Mouse (Mus musculus): ENCODE measurements around the gene Ywhag. TPM values are rescaled to one million over a fixed set of nuclear protein-coding genes. Genes with fewer than 3 reads are reported as not detected.

The Ywhag gene
- polyA plus RNA-seq, 1 experiment from 2014 or later: 144 TPM

DNA sequence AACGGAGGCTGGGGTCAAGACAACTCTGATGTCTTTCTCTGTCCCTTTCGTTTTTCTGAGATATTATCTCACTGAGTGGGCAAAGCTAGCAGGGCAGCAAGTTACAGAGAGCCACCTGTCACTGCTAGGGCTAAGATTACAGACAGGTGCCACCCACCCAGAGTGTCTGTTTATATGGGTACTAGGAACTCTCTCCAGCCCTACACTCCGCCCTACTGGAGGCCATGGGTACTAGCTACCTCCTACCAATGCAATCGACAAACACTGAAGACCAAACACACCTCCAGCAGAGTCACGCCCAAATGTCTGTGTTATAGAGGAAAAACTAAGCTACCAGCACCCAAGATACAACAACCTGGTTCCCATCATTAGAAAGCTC lies 16.4 kb downstream of the Ywhag start:
- H3K9me3 ChIP-seq (ENCODE audit: control insufficient read depth, low read length): no peaks in the 10 kb centered on the region; the same call in 1 of the 2 replicates
- peaks cover 8% of the 10 kb centered on the region; the same call in 1 of the 2 replicates for H3K4me1 ChIP-seq (ENCODE audit: control insufficient read depth, insufficient read depth, low read length)
- peaks cover 5% of the 10 kb centered on the region; the same call in 1 of the 2 replicates for H3K36me3 ChIP-seq (ENCODE audit: control insufficient read depth, insufficient read depth, low read length)
- no peak overlapping the region for H3K9ac ChIP-seq (ENCODE audit: low read depth, low read length)
- H3K27ac ChIP-seq (ENCODE audit: low read length): no peak overlapping the region
- H3K27me3 ChIP-seq (replicated peaks; ENCODE audit: control insufficient read depth, insufficient read depth, low read length): no peaks in the 10 kb centered on the region
- H3K4me3 ChIP-seq (ENCODE audit: low read length): no peak overlapping the region
- H3K4me2 ChIP-seq (ENCODE audit: low read depth, low read length): no peak overlapping the region
- WGBS: 88% methylated on average over 5 of the region's 5 CpGs
- no peak for ATAC-seq

DNA sequence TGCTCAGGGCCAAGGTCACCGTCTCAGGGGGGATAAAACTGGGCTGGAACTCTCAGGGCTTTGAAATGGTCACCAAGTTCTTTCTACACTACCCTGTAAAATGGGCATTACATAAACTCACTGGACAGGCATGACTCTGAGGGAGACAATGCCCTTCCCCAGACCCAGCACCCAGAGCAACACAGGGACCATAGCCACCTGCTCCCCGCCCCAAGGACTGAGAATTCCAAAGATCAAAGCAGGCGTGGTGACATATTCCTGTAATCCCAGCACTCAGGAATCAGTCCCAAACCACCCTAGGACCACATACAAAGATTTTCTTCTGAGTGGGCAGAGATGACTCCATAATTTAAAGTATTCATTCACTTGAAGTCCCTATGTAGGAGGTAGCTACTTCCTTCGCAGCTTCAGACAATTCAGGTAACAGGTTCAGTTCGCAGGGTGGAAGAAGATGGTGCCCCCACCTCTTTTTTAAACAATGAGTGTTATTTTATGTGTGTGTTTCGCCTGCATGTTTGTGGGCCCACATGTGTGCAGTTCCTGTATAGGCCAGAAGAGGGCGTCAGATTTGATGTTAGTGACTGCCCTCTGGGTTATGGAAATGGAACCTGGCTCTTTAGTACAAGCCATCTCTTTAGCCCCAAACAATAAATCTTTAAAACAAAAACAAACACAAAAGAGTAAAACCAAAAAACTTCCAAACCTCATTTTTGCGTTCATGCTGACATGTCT lies 16.9 kb downstream of the Ywhag start:
- no peak for ATAC-seq
- peaks cover 8% of the 10 kb centered on the region; the same call in 1 of the 2 replicates for H3K4me1 ChIP-seq (ENCODE audit: control insufficient read depth, insufficient read depth, low read length)
- H3K9ac ChIP-seq (ENCODE audit: low read depth, low read length): no peak overlapping the region
- no peak overlapping the region for H3K4me2 ChIP-seq (ENCODE audit: low read depth, low read length)
- H3K4me3 ChIP-seq (ENCODE audit: low read length): no peak overlapping the region
- no peaks in the 10 kb centered on the region; the same call in 1 of the 2 replicates for H3K9me3 ChIP-seq (ENCODE audit: control insufficient read depth, low read length)
- H3K36me3 ChIP-seq (ENCODE audit: control insufficient read depth, insufficient read depth, low read length): peaks cover 5% of the 10 kb centered on the region; the same call in 1 of the 2 replicates
- no peaks in the 10 kb centered on the region for H3K27me3 ChIP-seq (replicated peaks; ENCODE audit: control insufficient read depth, insufficient read depth, low read length)
- H3K27ac ChIP-seq (ENCODE audit: low read length): no peak overlapping the region
- WGBS: 91% methylated on average over 8 of the region's 8 CpGs

DNA sequence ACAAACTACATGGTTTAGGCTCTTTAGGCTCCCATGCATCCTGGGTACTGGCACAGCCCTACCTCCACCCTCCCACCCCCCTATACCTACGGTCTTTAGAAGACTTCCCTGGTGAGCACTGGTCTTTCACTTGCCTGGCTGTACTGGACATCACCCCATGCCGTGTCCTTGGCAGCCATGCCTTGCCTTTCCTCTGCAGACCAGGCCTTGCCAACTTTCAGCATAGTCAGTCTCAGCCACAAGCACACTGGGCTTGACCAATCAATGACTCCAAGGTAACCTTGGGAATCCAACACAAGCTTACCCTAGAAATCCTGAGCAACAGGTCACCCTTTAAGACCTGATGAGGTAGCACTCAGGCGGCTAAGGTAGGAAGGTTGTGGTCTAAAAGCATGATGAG lies 17.8 kb downstream of the Ywhag start:
- Histone ChIP-seq H3K4me2 (ENCODE audit: low read depth, low read length) (no peak overlapping the region), H3K4me1 (ENCODE audit: control insufficient read depth, insufficient read depth, low read length) (peaks cover 8% of the 10 kb centered on the region; the same call in 1 of the 2 replicates), H3K36me3 (ENCODE audit: control insufficient read depth, insufficient read depth, low read length) (peaks cover 5% of the 10 kb centered on the region; the same call in 1 of the 2 replicates), H3K27me3 (replicated peaks; ENCODE audit: control insufficient read depth, insufficient read depth, low read length) (no peaks in the 10 kb centered on the region), H3K27ac (ENCODE audit: low read length) (no peak overlapping the region), H3K9me3 (ENCODE audit: control insufficient read depth, low read length) (no peaks in the 10 kb centered on the region; the same call in 1 of the 2 replicates), H3K9ac (ENCODE audit: low read depth, low read length) (no peak overlapping the region), H3K4me3 (ENCODE audit: low read length) (no peak overlapping the region)
- ATAC-seq: 0 out of 2 replicates have a peak, but pooled peaks have one; percentile 9
- 80% methylated on average over 3 of the region's 3 CpGs for WGBS

DNA sequence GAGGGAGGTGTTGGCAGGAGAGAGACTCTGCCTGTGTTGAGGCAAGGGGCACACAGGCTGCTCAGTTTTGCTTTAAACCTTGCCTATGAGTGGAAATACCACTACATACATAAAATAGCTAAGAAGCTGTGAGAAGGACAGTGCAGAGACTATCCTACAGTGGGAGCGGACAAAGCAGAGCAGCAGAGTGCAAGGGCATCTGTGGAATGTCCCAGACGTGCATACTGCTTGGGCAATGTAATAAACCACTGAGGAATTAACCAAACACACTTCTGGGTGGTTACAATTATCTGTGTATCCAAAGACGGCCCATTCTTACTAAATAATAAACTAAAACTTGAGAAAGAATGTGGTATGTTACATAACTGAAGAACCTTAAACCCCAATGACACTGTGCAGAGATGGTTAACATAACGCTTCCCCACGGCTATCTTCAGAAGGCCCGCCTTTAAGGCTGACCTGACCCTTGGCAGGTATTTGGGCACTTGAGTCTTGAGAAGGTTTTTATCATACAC lies 18.3 kb downstream of the Ywhag start:
- no peaks in the 10 kb centered on the region for H3K27me3 ChIP-seq (replicated peaks; ENCODE audit: control insufficient read depth, insufficient read depth, low read length)
- ATAC-seq: peak; percentile 32; the same call in 1 of the 2 replicates
- H3K4me3 ChIP-seq (ENCODE audit: low read length): no peak overlapping the region
- no peak overlapping the region for H3K4me2 ChIP-seq (ENCODE audit: low read depth, low read length)
- H3K36me3 ChIP-seq (ENCODE audit: control insufficient read depth, insufficient read depth, low read length): peaks cover 6% of the 10 kb centered on the region
- no peak overlapping the region for H3K9ac ChIP-seq (ENCODE audit: low read depth, low read length)
- H3K4me1 ChIP-seq (ENCODE audit: control insufficient read depth, insufficient read depth, low read length): peaks cover 8% of the 10 kb centered on the region; the same call in 1 of the 2 replicates
- H3K27ac ChIP-seq (ENCODE audit: low read length): no peak overlapping the region
- H3K9me3 ChIP-seq (ENCODE audit: control insufficient read depth, low read length): no peaks in the 10 kb centered on the region; the same call in 1 of the 2 replicates
- WGBS: 59% methylated on average over 6 of the region's 6 CpGs

- Histone ChIP-seq H3K4me3 (ENCODE audit: low read length) (no peak overlapping the region), H3K9ac (ENCODE audit: low read depth, low read length) (no peak overlapping the region), H3K4me1 (ENCODE audit: control insufficient read depth, insufficient read depth, low read length) (peaks cover 8% of the 10 kb centered on the region; the same call in 1 of the 2 replicates), H3K9me3 (ENCODE audit: control insufficient read depth, low read length) (no peaks in the 10 kb centered on the region; the same call in 1 of the 2 replicates), H3K4me2 (ENCODE audit: low read depth, low read length) (no peak overlapping the region), H3K27me3 (replicated peaks; ENCODE audit: control insufficient read depth, insufficient read depth, low read length) (no peaks in the 10 kb centered on the region), H3K36me3 (ENCODE audit: control insufficient read depth, insufficient read depth, low read length) (peaks cover 14% of the 10 kb centered on the region), H3K27ac (ENCODE audit: low read length) (no peak overlapping the region)
- no peak for ATAC-seq
- WGBS: 78% methylated on average over 6 of the region's 6 CpGs
Measured at GRCm38 (mm10) chr5:135914156-135914555, 20.3 kb downstream of the Ywhag start.

DNA sequence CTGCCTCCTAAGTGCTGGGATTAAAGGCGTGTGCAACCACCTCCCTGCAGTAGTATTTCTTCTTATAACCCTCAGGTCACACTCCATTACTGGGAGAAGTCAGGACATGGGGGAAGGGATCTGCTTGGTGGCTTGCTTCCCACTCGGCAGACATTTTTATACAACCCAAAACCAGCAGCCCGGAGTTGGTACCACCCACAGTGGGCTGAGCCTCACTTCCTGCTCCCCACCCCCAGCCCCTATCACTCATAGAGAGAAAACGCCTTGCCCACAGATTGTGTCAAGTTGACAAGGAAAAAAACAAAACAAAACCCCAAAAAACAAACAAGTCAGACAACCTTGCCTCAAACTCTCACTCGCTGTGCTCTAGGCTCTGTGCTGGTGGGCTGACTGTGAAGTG lies 21.2 kb downstream of the Ywhag start:
- Histone ChIP-seq H3K4me3 (ENCODE audit: low read length) (no peak overlapping the region), H3K36me3 (ENCODE audit: control insufficient read depth, insufficient read depth, low read length) (peaks cover 18% of the 10 kb centered on the region), H3K4me2 (ENCODE audit: low read depth, low read length) (no peak overlapping the region), H3K9ac (ENCODE audit: low read depth, low read length) (no peak overlapping the region), H3K9me3 (ENCODE audit: control insufficient read depth, low read length) (no peaks in the 10 kb centered on the region; the same call in 1 of the 2 replicates), H3K27ac (ENCODE audit: low read length) (no peak overlapping the region), H3K27me3 (replicated peaks; ENCODE audit: control insufficient read depth, insufficient read depth, low read length) (no peaks in the 10 kb centered on the region), H3K4me1 (ENCODE audit: control insufficient read depth, insufficient read depth, low read length) (peaks cover 8% of the 10 kb centered on the region; the same call in 1 of the 2 replicates)
- no peak for ATAC-seq
- WGBS: 67% methylated on average over 5 of the region's 5 CpGs

- no peak for ATAC-seq
- H3K27me3 ChIP-seq (replicated peaks; ENCODE audit: control insufficient read depth, insufficient read depth, low read length): no peaks in the 10 kb centered on the region
- no peak overlapping the region for H3K4me2 ChIP-seq (ENCODE audit: low read depth, low read length)
- H3K27ac ChIP-seq (ENCODE audit: low read length): no peak overlapping the region
- H3K9me3 ChIP-seq (ENCODE audit: control insufficient read depth, low read length): no peaks in the 10 kb centered on the region
- no peak overlapping the region for H3K9ac ChIP-seq (ENCODE audit: low read depth, low read length)
- peaks cover 4% of the 10 kb centered on the region; the same call in 1 of the 2 replicates for H3K4me1 ChIP-seq (ENCODE audit: control insufficient read depth, insufficient read depth, low read length)
- WGBS: 82% methylated on average over 11 of the region's 11 CpGs
- H3K4me3 ChIP-seq (ENCODE audit: low read length): no peak overlapping the region
- peaks cover 18% of the 10 kb centered on the region for H3K36me3 ChIP-seq (ENCODE audit: control insufficient read depth, insufficient read depth, low read length)
Measured at GRCm38 (mm10) chr5:135911633-135912220, 22.7 kb downstream of the Ywhag start.

- no peak overlapping the region for H3K9ac ChIP-seq (ENCODE audit: low read depth, low read length)
- H3K27ac ChIP-seq (ENCODE audit: low read length): no peak overlapping the region
- H3K36me3 ChIP-seq (ENCODE audit: control insufficient read depth, insufficient read depth, low read length): peaks cover 18% of the 10 kb centered on the region
- whole genome bisulfite sequencing: 93% methylated on average over 25 of the region's 25 CpGs
- no peak overlapping the region for H3K4me3 ChIP-seq (ENCODE audit: low read length)
- no peaks in the 10 kb centered on the region for H3K4me1 ChIP-seq (ENCODE audit: control insufficient read depth, insufficient read depth, low read length)
- no peak for ATAC-seq
- no peak overlapping the region for H3K4me2 ChIP-seq (ENCODE audit: low read depth, low read length)
- H3K9me3 ChIP-seq (ENCODE audit: control insufficient read depth, low read length): no peaks in the 10 kb centered on the region
- H3K27me3 ChIP-seq (replicated peaks; ENCODE audit: control insufficient read depth, insufficient read depth, low read length): no peaks in the 10 kb centered on the region
Measured at GRCm38 (mm10) chr5:135910813-135911212, 23.6 kb downstream of the Ywhag start.

DNA sequence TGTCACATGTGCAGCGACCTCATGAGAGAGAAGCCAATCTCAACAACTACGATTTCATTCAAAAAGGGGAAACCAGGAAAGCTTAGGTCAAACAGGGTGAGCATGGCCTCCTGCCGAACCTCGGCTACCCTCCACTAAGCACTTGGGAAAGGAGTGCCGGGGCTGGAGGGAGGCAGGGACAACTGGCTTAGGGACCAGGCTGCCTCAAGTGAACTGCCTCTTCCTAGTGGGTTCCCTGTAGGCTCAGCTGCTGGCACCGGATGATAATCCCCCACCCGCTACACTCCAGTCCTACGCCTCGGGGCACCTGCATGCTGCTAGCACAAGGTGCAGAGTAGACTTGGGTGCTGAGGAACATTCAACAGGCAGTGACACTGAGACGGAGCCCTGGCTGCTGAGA lies 24.8 kb downstream of the Ywhag start:
- 87% methylated on average over 10 of the region's 10 CpGs for WGBS
- H3K27me3 ChIP-seq (replicated peaks; ENCODE audit: control insufficient read depth, insufficient read depth, low read length): no peaks in the 10 kb centered on the region
- H3K4me3 ChIP-seq (ENCODE audit: low read length): no peak overlapping the region
- H3K4me1 ChIP-seq (ENCODE audit: control insufficient read depth, insufficient read depth, low read length): no peaks in the 10 kb centered on the region
- peaks cover 18% of the 10 kb centered on the region for H3K36me3 ChIP-seq (ENCODE audit: control insufficient read depth, insufficient read depth, low read length)
- H3K4me2 ChIP-seq (ENCODE audit: low read depth, low read length): no peak overlapping the region
- H3K9ac ChIP-seq (ENCODE audit: low read depth, low read length): no peak overlapping the region
- no peak for ATAC-seq
- no peak overlapping the region for H3K27ac ChIP-seq (ENCODE audit: low read length)
- H3K9me3 ChIP-seq (ENCODE audit: control insufficient read depth, low read length): no peaks in the 10 kb centered on the region

All from intestine, embryonic 16.5 days (tissue).